Mouse (Mus musculus) ES-E14 (cell line): ENCODE measurements around the gene Zfp385a. TPM values are rescaled to one million over a fixed set of nuclear protein-coding genes. Genes with fewer than 3 reads are reported as not detected.

Experiments
- DNase-seq: peaks from one replicate; pipeline ENCODE4 v3.0.0-alpha.2; 2013; ENCODE audit warnings: low read depth, low spot score
- H3K27ac ChIP-seq: 2 replicates; pipeline ENCODE4 v1.5.1; 2012; ENCODE audit warnings: low read depth, mild to moderate bottlenecking, low read length, moderate library complexity, mixed read lengths; ENCODE audit not compliant: poor library complexity, insufficient read depth, severe bottlenecking
- H3K36me3 ChIP-seq: 2 replicates; pipeline ENCODE4 v1.6.1; 2012; ENCODE audit warnings: mild to moderate bottlenecking, low read length, moderate library complexity, mixed read lengths; ENCODE audit not compliant: control insufficient read depth, poor library complexity, insufficient read depth, severe bottlenecking
- H3K4me1 ChIP-seq, 2 experiments: fragments of 150-350 bp in 1 of 2; sonication (generic) in 1 of 2; 2 replicates each; pipeline ENCODE4 v1.6.1; 2012; ENCODE audit warnings: low read length in 2 of 2, mild to moderate bottlenecking in 1 of 2, mixed read lengths in 1 of 2; ENCODE audit not compliant: control insufficient read depth in 2 of 2, insufficient read depth in 2 of 2, poor library complexity in 1 of 2
- H3K4me3 ChIP-seq, 2 experiments: fragments of 150-350 bp in 1 of 2; sonication (generic) in 1 of 2; 2 replicates each; pipeline ENCODE4 v1.5.1; 2012; ENCODE audit warnings: low read length in 2 of 2, low read depth in 1 of 2, mild to moderate bottlenecking in 1 of 2, mixed read lengths in 1 of 2; ENCODE audit not compliant: insufficient read depth in 1 of 2, poor library complexity in 1 of 2, severe bottlenecking in 1 of 2
- H3K9ac ChIP-seq: 2 replicates; pipeline ENCODE4 v1.6.1; 2012; ENCODE audit warnings: low read depth, mild to moderate bottlenecking, low read length, mixed read lengths; ENCODE audit not compliant: poor library complexity, insufficient read depth, severe bottlenecking
- H3K9me3 ChIP-seq: fragments of 150-350 bp; sonication (generic); 2 replicates; pipeline ENCODE4 v1.6.1; 2012; ENCODE audit warnings: low read depth, mild to moderate bottlenecking, low read length; ENCODE audit not compliant: control insufficient read depth, insufficient read depth
- CHD2 ChIP-seq: IDR thresholded peaks from 2 replicates; pipeline ENCODE4 v1.6.1; 2014; ENCODE audit warnings: mild to moderate bottlenecking, low read depth, low read length, inconsistent platforms
- HCFC1 ChIP-seq: IDR thresholded peaks from 2 replicates; pipeline ENCODE4 v1.6.1; 2012; ENCODE audit warnings: low read length, inconsistent platforms, borderline replicate concordance; ENCODE audit not compliant: insufficient read depth
- MAFK ChIP-seq: IDR thresholded peaks from 2 replicates; pipeline ENCODE4 v1.6.1; 2014; ENCODE audit warnings: mild to moderate bottlenecking, low read depth, low read length, inconsistent platforms; ENCODE audit not compliant: insufficient read depth
- ZC3H11A ChIP-seq: IDR thresholded peaks from 2 replicates; pipeline ENCODE4 v1.6.1; 2012; ENCODE audit warnings: low read depth, mild to moderate bottlenecking, inconsistent platforms, low read length, borderline replicate concordance
- ZNF384 ChIP-seq: IDR thresholded peaks from 2 replicates; pipeline ENCODE4 v1.6.1; 2012; ENCODE audit warnings: low read depth, low read length, inconsistent platforms
- in situ Hi-C, 2 experiments: fragments of 600-800 bp; cut with MboI; formaldehyde crosslinking; loops; one replicate each; pipeline ENCODE4 v1.15.1; 2025; ENCODE audit warnings: low sequenced_read_pairs in 2 of 2, inconsistent platforms in 1 of 2; ENCODE audit not compliant: unreplicated experiment in 2 of 2
- total RNA-seq: library from RNA; depleted of rRNA; stranded (reverse); fragments of 300-350 nt; gene quantifications from 2 replicates; pipeline ENCODE4 v1.2.3, GENCODE M21; 2012

The Zfp385a gene
- total RNA-seq, 1 experiment: 5.9 TPM

GRCm38 (mm10) chr15:103359869-103360602 is 20.1 kb upstream of the Zfp385a start:
- no peak for DNase-seq
- H3K4me1 ChIP-seq: peaks cover 13 to 14% of the 10 kb centered on the region in 2 experiments
- no peaks in the 10 kb centered on the region for H3K9me3 ChIP-seq
- in situ Hi-C loops: no loop called here
- no peak overlapping the region for H3K4me3 ChIP-seq
- no peak overlapping the region for H3K9ac ChIP-seq
- TF ChIP-seq ZC3H11A: no peak
- TF ChIP-seq ZNF384: no peak
- TF ChIP-seq HCFC1: no peak
- no peak for TF ChIP-seq CHD2
- no peak for TF ChIP-seq MAFK
- H3K36me3 ChIP-seq: peaks cover 15% of the 10 kb centered on the region
- H3K27ac ChIP-seq: no peak overlapping the region

GRCm38 (mm10) chr15:103359122-103359510 is 19.2 kb upstream of the Zfp385a start:
- H3K4me1 ChIP-seq: peaks cover 11 to 12% of the 10 kb centered on the region in 2 experiments
- TF ChIP-seq MAFK: no peak
- TF ChIP-seq HCFC1: no peak
- TF ChIP-seq CHD2: no peak
- no peak for TF ChIP-seq ZC3H11A
- TF ChIP-seq ZNF384: no peak
- in situ Hi-C loops: no loop called here
- no peaks in the 10 kb centered on the region for H3K9me3 ChIP-seq
- no peak for DNase-seq
- H3K4me3 ChIP-seq: no peak overlapping the region
- peaks cover 22% of the 10 kb centered on the region for H3K36me3 ChIP-seq
- no peak overlapping the region for H3K9ac ChIP-seq
- H3K27ac ChIP-seq: no peak overlapping the region

- Histone ChIP-seq H3K9me3 (no peaks in the 10 kb centered on the region), H3K9ac (no peak overlapping the region), H3K27ac (no peak overlapping the region), H3K4me1 (peaks cover 7 to 12% of the 10 kb centered on the region in 2 experiments), H3K36me3 (peaks cover 28% of the 10 kb centered on the region), H3K4me3 (no peak overlapping the region)
- TF ChIP-seq ZNF384 (no peak), HCFC1 (no peak), ZC3H11A (no peak)
- DNase-seq: no peak
- in situ Hi-C loops: no loop called here
These were observed 18.6 kb upstream of the Zfp385a start for GRCm38 (mm10) chr15:103358278-103359121.

GRCm38 (mm10) chr15:103357817-103358216 is 17.9 kb upstream of the Zfp385a start:
- Histone ChIP-seq H3K27ac (no peak overlapping the region), H3K9me3 (no peaks in the 10 kb centered on the region), H3K4me3 (no peak overlapping the region), H3K4me1 (peaks cover 5 to 9% of the 10 kb centered on the region in 2 experiments), H3K36me3 (peaks cover 31% of the 10 kb centered on the region), H3K9ac (no peak overlapping the region)
- no peak for DNase-seq
- no peak for TF ChIP-seq CHD2
- in situ Hi-C loops: no loop called here
